Mouse (Mus musculus): ENCODE measurements around the gene Dot1l. TPM values are rescaled to one million over a fixed set of nuclear protein-coding genes. Genes with fewer than 3 reads are reported as not detected.

Gene Dot1l
- polyA plus RNA-seq, 1 experiment from 2014 or later, result 6.2 TPM

- H3K4me1 ChIP-seq (replicated peaks; ENCODE audit: control insufficient read depth, insufficient read depth, low read length), result no peaks in the 10 kb centered on the region
- H3K36me3 ChIP-seq (ENCODE audit: control insufficient read depth, insufficient read depth), result peaks cover 97% of the 10 kb centered on the region
- H3K27me3 ChIP-seq (replicated peaks; ENCODE audit: control insufficient read depth, insufficient read depth, low read length), result no peaks in the 10 kb centered on the region
- H3K27ac ChIP-seq (ENCODE audit: low read depth, low read length), result no peak overlapping the region
- H3K4me3 ChIP-seq (ENCODE audit: low read depth, low read length), result no peak overlapping the region
- ATAC-seq, result 0 out of 2 replicates have a peak, but pooled peaks have one; percentile 6
- no peak overlapping the region for H3K9ac ChIP-seq (ENCODE audit: low read depth, low read length)
- WGBS, result 92% methylated on average over 4 of the region's 4 CpGs
- TF ChIP-seq CTCF (IDR thresholded peaks at IDR 0.05; ENCODE audit: low read depth), result no peak
- H3K4me2 ChIP-seq (replicated peaks; ENCODE audit: low read depth), result no peak overlapping the region
- no peaks in the 10 kb centered on the region for H3K9me3 ChIP-seq (ENCODE audit: control insufficient read depth)
Measured at GRCm38 (mm10) chr10:80774981-80775380, 20.0 kb downstream of the Dot1l start.

GRCm38 (mm10) chr10:80775731-80776130 is 20.7 kb downstream of the Dot1l start:
- no peak overlapping the region for H3K27ac ChIP-seq (ENCODE audit: low read depth, low read length)
- no peak for ATAC-seq
- peaks cover 97% of the 10 kb centered on the region for H3K36me3 ChIP-seq (ENCODE audit: control insufficient read depth, insufficient read depth)
- H3K4me2 ChIP-seq (replicated peaks; ENCODE audit: low read depth), result no peak overlapping the region
- no peaks in the 10 kb centered on the region for H3K4me1 ChIP-seq (replicated peaks; ENCODE audit: control insufficient read depth, insufficient read depth, low read length)
- WGBS, result 97% methylated on average over 4 of the region's 4 CpGs
- H3K27me3 ChIP-seq (replicated peaks; ENCODE audit: control insufficient read depth, insufficient read depth, low read length), result no peaks in the 10 kb centered on the region
- H3K4me3 ChIP-seq (ENCODE audit: low read depth, low read length), result no peak overlapping the region
- no peak overlapping the region for H3K9ac ChIP-seq (ENCODE audit: low read depth, low read length)
- TF ChIP-seq CTCF (IDR thresholded peaks at IDR 0.05; ENCODE audit: low read depth), result no peak
- H3K9me3 ChIP-seq (ENCODE audit: control insufficient read depth), result no peaks in the 10 kb centered on the region

GRCm38 (mm10) chr10:80776358-80776869 is 21.4 kb downstream of the Dot1l start:
- H3K4me3 ChIP-seq (ENCODE audit: low read depth, low read length), result no peak overlapping the region
- no peaks in the 10 kb centered on the region for H3K27me3 ChIP-seq (replicated peaks; ENCODE audit: control insufficient read depth, insufficient read depth, low read length)
- no peak overlapping the region for H3K9ac ChIP-seq (ENCODE audit: low read depth, low read length)
- no peaks in the 10 kb centered on the region for H3K4me1 ChIP-seq (replicated peaks; ENCODE audit: control insufficient read depth, insufficient read depth, low read length)
- ATAC-seq, result no peak
- no peak overlapping the region for H3K4me2 ChIP-seq (replicated peaks; ENCODE audit: low read depth)
- 84% methylated on average over 6 of the region's 6 CpGs for WGBS
- TF ChIP-seq CTCF (IDR thresholded peaks at IDR 0.05; ENCODE audit: low read depth), result no peak
- peaks cover 97% of the 10 kb centered on the region for H3K36me3 ChIP-seq (ENCODE audit: control insufficient read depth, insufficient read depth)
- H3K9me3 ChIP-seq (ENCODE audit: control insufficient read depth), result no peaks in the 10 kb centered on the region
- no peak overlapping the region for H3K27ac ChIP-seq (ENCODE audit: low read depth, low read length)

GRCm38 (mm10) chr10:80777123-80777522 is 22.1 kb downstream of the Dot1l start:
- no peaks in the 10 kb centered on the region for H3K4me1 ChIP-seq (replicated peaks; ENCODE audit: control insufficient read depth, insufficient read depth, low read length)
- H3K27ac ChIP-seq (ENCODE audit: low read depth, low read length), result no peak overlapping the region
- no peak overlapping the region for H3K9ac ChIP-seq (ENCODE audit: low read depth, low read length)
- TF ChIP-seq CTCF (IDR thresholded peaks at IDR 0.05; ENCODE audit: low read depth), result no peak
- ATAC-seq, result no peak
- no peaks in the 10 kb centered on the region for H3K9me3 ChIP-seq (ENCODE audit: control insufficient read depth)
- H3K4me3 ChIP-seq (ENCODE audit: low read depth, low read length), result no peak overlapping the region
- H3K4me2 ChIP-seq (replicated peaks; ENCODE audit: low read depth), result no peak overlapping the region
- 90% methylated on average over 5 of the region's 5 CpGs for WGBS
- no peaks in the 10 kb centered on the region for H3K27me3 ChIP-seq (replicated peaks; ENCODE audit: control insufficient read depth, insufficient read depth, low read length)
- peaks cover 96% of the 10 kb centered on the region for H3K36me3 ChIP-seq (ENCODE audit: control insufficient read depth, insufficient read depth)

GRCm38 (mm10) chr10:80779565-80779964 is 24.6 kb downstream of the Dot1l start:
- ATAC-seq, result no peak
- no peaks in the 10 kb centered on the region for H3K27me3 ChIP-seq (replicated peaks; ENCODE audit: control insufficient read depth, insufficient read depth, low read length)
- H3K36me3 ChIP-seq (ENCODE audit: control insufficient read depth, insufficient read depth), result peaks cover 96% of the 10 kb centered on the region
- TF ChIP-seq CTCF (IDR thresholded peaks at IDR 0.05; ENCODE audit: low read depth), result no peak
- H3K4me2 ChIP-seq (replicated peaks; ENCODE audit: low read depth), result no peak overlapping the region
- no peaks in the 10 kb centered on the region for H3K9me3 ChIP-seq (ENCODE audit: control insufficient read depth)
- no peaks in the 10 kb centered on the region for H3K4me1 ChIP-seq (replicated peaks; ENCODE audit: control insufficient read depth, insufficient read depth, low read length)
- no peak overlapping the region for H3K4me3 ChIP-seq (ENCODE audit: low read depth, low read length)
- no peak overlapping the region for H3K27ac ChIP-seq (ENCODE audit: low read depth, low read length)
- H3K9ac ChIP-seq (ENCODE audit: low read depth, low read length), result no peak overlapping the region

- ATAC-seq, result no peak
- Histone ChIP-seq H3K9me3 (ENCODE audit: control insufficient read depth) (no peaks in the 10 kb centered on the region), H3K36me3 (ENCODE audit: control insufficient read depth, insufficient read depth) (peaks cover 99% of the 10 kb centered on the region), H3K4me3 (ENCODE audit: low read depth, low read length) (no peak overlapping the region), H3K4me1 (replicated peaks; ENCODE audit: control insufficient read depth, insufficient read depth, low read length) (no peaks in the 10 kb centered on the region), H3K27ac (ENCODE audit: low read depth, low read length) (no peak overlapping the region), H3K9ac (ENCODE audit: low read depth, low read length) (no peak overlapping the region), H3K4me2 (replicated peaks; ENCODE audit: low read depth) (no peak overlapping the region), H3K27me3 (replicated peaks; ENCODE audit: control insufficient read depth, insufficient read depth, low read length) (no peaks in the 10 kb centered on the region)
- 96% methylated on average over 2 of the region's 2 CpGs for WGBS
- no peak for TF ChIP-seq CTCF (IDR thresholded peaks at IDR 0.05; ENCODE audit: low read depth)
Measured at GRCm38 (mm10) chr10:80784302-80784701, 29.3 kb downstream of the Dot1l start.

GRCm38 (mm10) chr10:80784871-80785270 is 29.9 kb downstream of the Dot1l start:
- H3K27ac ChIP-seq (ENCODE audit: low read depth, low read length), result no peak overlapping the region
- no peak overlapping the region for H3K4me2 ChIP-seq (replicated peaks; ENCODE audit: low read depth)
- ATAC-seq, result no peak
- 86% methylated on average over 12 of the region's 12 CpGs for WGBS
- H3K9ac ChIP-seq (ENCODE audit: low read depth, low read length), result no peak overlapping the region
- no peaks in the 10 kb centered on the region for H3K27me3 ChIP-seq (replicated peaks; ENCODE audit: control insufficient read depth, insufficient read depth, low read length)
- peaks cover 97% of the 10 kb centered on the region for H3K36me3 ChIP-seq (ENCODE audit: control insufficient read depth, insufficient read depth)
- no peak for TF ChIP-seq CTCF (IDR thresholded peaks at IDR 0.05; ENCODE audit: low read depth)
- H3K4me3 ChIP-seq (ENCODE audit: low read depth, low read length), result no peak overlapping the region
- no peaks in the 10 kb centered on the region for H3K4me1 ChIP-seq (replicated peaks; ENCODE audit: control insufficient read depth, insufficient read depth, low read length)
- H3K9me3 ChIP-seq (ENCODE audit: control insufficient read depth), result no peaks in the 10 kb centered on the region

Measured in intestine, postnatal 0 days (tissue).